Mouse (Mus musculus): Measurements from ENCODE around the gene Ubr4. TPM values are rescaled to one million over a fixed set of nuclear protein-coding genes. Genes with fewer than 3 reads are reported as not detected.
A peak's percentile ranks its signal among the peaks of the same experiment; 100 is the strongest.

The Ubr4 gene
- polyA plus RNA-seq, 1 experiment from 2014 or later, result 80.1 TPM

GRCm38 (mm10) chr4:139334631-139335295 lies 17.6 kb upstream of the Ubr4 start:
- no peak for ATAC-seq (ENCODE audit: low FRiP score)
- 71% methylated on average over 7 of the region's 9 CpGs for WGBS

GRCm38 (mm10) chr4:139335507-139335906 lies 16.9 kb upstream of the Ubr4 start:
- Histone ChIP-seq H3K9ac (no peak overlapping the region), H3K27me3 (peaks cover 27% of the 10 kb centered on the region), H3K4me1 (no peaks in the 10 kb centered on the region), H3K27ac (no peak overlapping the region), H3K36me3 (no peaks in the 10 kb centered on the region), H3K4me3 (no peak overlapping the region), H3K4me2 (replicated peaks) (no peak overlapping the region), H3K9me3 (replicated peaks) (no peaks in the 10 kb centered on the region)
- ATAC-seq (ENCODE audit: low FRiP score), result no peak
- WGBS, result 68% methylated on average over 7 of the region's 7 CpGs

More at GRCm38 (mm10) chr4:139334631-139335295, 17.6 kb upstream of the Ubr4 start:
- H3K4me1 ChIP-seq, result no peaks in the 10 kb centered on the region
- H3K4me2 ChIP-seq (replicated peaks), result no peak overlapping the region
- H3K9ac ChIP-seq, result no peak overlapping the region
- no peaks in the 10 kb centered on the region for H3K36me3 ChIP-seq
- H3K27ac ChIP-seq, result no peak overlapping the region
- peaks cover 27% of the 10 kb centered on the region for H3K27me3 ChIP-seq
- no peaks in the 10 kb centered on the region for H3K9me3 ChIP-seq (replicated peaks)
- H3K4me3 ChIP-seq, result no peak overlapping the region

DNA sequence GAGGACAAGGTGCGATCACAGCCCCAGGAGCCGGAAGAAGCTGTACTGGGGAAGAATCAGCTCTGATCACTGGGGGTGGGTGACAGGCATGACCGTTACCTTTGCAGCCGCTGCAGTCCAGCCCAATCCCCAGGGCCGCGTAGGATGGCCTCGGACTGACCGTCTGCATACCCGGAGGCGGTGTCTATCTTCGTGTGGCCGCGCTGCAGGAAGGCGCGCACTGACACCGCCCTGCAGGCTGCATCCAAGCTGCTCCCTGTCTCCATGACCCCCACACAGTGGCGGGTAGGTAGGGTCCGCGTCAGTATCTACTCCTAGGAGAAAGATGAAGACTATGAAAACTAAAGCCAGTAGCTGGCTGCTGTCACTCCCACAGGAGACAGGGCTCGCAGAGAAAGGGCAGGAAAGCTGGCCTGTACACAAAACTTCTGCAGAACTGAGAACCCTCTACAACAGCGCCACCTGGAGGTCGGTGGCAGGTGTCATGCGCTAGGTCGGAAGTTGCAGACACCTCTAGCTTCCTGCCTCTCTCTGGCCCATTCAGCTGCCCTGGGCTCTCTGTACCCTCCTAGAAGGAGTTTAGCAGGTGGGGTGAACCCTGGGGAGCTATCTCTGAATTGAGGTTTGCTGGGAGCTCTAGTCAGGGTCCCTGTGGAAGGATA lies 15.5 kb upstream of the Ubr4 start:
- Histone ChIP-seq H3K4me3 (no peak overlapping the region), H3K9me3 (replicated peaks) (no peaks in the 10 kb centered on the region), H3K4me1 (no peaks in the 10 kb centered on the region), H3K4me2 (replicated peaks) (peak overlapping the region; percentile 33), H3K9ac (peak overlapping the region; percentile 39; the same call in 1 of the 2 replicates), H3K27me3 (peaks cover 27% of the 10 kb centered on the region), H3K36me3 (no peaks in the 10 kb centered on the region), H3K27ac (no peak overlapping the region)
- 25% methylated on average over 24 of the region's 24 CpGs for WGBS
- no peak for ATAC-seq (ENCODE audit: low FRiP score)

GRCm38 (mm10) chr4:139338145-139338544 lies 14.3 kb upstream of the Ubr4 start:
- ATAC-seq (ENCODE audit: low FRiP score), result no peak

DNA sequence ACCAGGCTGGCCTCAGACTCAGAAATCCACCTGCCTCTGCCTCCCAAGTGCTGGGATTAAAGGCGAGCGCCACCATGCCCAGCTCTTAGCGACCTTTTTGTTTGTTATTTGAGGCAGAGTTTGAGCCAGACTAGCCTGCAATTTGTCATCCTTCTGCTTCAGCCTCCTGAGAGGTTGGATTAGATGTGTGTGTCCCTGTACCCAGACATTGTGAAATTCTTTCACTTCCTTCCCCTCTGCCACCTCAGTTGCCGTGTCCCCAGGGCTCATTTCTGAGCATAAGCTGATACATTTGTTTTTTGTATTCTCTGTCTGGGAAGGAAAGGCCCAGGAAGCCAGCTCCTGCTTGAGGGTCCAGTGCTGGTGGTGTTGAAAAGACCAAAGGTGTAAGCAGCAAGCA lies 11.6 kb upstream of the Ubr4 start:
- H3K9ac ChIP-seq, result no peak overlapping the region
- H3K9me3 ChIP-seq (replicated peaks), result no peaks in the 10 kb centered on the region
- H3K36me3 ChIP-seq, result peaks cover 6% of the 10 kb centered on the region
- no peak for ATAC-seq (ENCODE audit: low FRiP score)
- H3K4me2 ChIP-seq (replicated peaks), result no peak overlapping the region
- H3K4me1 ChIP-seq, result no peaks in the 10 kb centered on the region
- 87% methylated on average over 4 of the region's 4 CpGs for WGBS
- H3K27me3 ChIP-seq, result peaks cover 19% of the 10 kb centered on the region
- H3K4me3 ChIP-seq, result no peak overlapping the region
- H3K27ac ChIP-seq, result no peak overlapping the region

More at GRCm38 (mm10) chr4:139338145-139338544, 14.3 kb upstream of the Ubr4 start:
- no peak overlapping the region for H3K4me2 ChIP-seq (replicated peaks)
- H3K36me3 ChIP-seq, result no peaks in the 10 kb centered on the region
- WGBS, result 56% methylated on average over 33 of the region's 33 CpGs
- H3K9ac ChIP-seq, result no peak overlapping the region
- no peaks in the 10 kb centered on the region for H3K4me1 ChIP-seq
- H3K27me3 ChIP-seq, result peaks cover 24% of the 10 kb centered on the region
- H3K27ac ChIP-seq, result no peak overlapping the region
- no peaks in the 10 kb centered on the region for H3K9me3 ChIP-seq (replicated peaks)
- no peak overlapping the region for H3K4me3 ChIP-seq

GRCm38 (mm10) chr4:139341556-139342233 lies 10.7 kb upstream of the Ubr4 start:
- Histone ChIP-seq H3K4me1 (no peaks in the 10 kb centered on the region), H3K9ac (no peak overlapping the region), H3K27me3 (peaks cover 16% of the 10 kb centered on the region), H3K27ac (no peak overlapping the region), H3K36me3 (peaks cover 14% of the 10 kb centered on the region), H3K4me2 (replicated peaks) (no peak overlapping the region), H3K4me3 (no peak overlapping the region), H3K9me3 (replicated peaks) (no peaks in the 10 kb centered on the region)
- 79% methylated on average over 7 of the region's 7 CpGs for WGBS
- ATAC-seq (ENCODE audit: low FRiP score), result no peak

DNA sequence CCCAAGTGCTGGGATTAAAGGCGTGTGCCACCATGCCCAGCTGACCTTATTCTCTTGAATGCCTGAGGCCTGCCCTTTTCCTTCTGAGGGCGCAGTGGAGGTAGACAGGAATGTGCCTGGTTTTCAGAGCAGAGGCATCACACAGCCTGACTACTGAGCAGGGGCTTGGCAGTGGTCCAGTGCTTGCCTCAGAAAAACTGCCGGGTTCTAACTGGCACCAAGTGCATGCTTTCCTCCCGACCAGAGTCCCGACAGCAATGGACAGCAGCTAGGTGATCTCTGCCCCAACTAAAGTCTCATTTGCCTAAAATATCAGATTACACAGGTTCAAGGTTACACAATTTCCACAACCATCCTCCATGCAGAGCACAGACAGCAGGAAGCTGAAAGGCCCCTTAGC lies 8.7 kb upstream of the Ubr4 start:
- H3K4me3 ChIP-seq, result no peak overlapping the region
- no peak for ATAC-seq (ENCODE audit: low FRiP score)
- WGBS, result 80% methylated on average over 5 of the region's 5 CpGs
- peaks cover 33% of the 10 kb centered on the region for H3K36me3 ChIP-seq
- no peak overlapping the region for H3K4me2 ChIP-seq (replicated peaks)
- H3K27ac ChIP-seq, result no peak overlapping the region
- no peaks in the 10 kb centered on the region for H3K27me3 ChIP-seq
- H3K4me1 ChIP-seq, result no peaks in the 10 kb centered on the region
- no peak overlapping the region for H3K9ac ChIP-seq
- no peaks in the 10 kb centered on the region for H3K9me3 ChIP-seq (replicated peaks)

GRCm38 (mm10) chr4:139345416-139346019 lies 6.9 kb upstream of the Ubr4 start:
- Histone ChIP-seq H3K4me2 (replicated peaks) (no peak overlapping the region), H3K9me3 (replicated peaks) (no peaks in the 10 kb centered on the region), H3K9ac (no peak overlapping the region), H3K27me3 (no peaks in the 10 kb centered on the region), H3K36me3 (peaks cover 46% of the 10 kb centered on the region), H3K27ac (no peak overlapping the region), H3K4me1 (peaks cover 2% of the 10 kb centered on the region), H3K4me3 (no peak overlapping the region)
- ATAC-seq (ENCODE audit: low FRiP score), result no peak
- 74% methylated on average over 23 of the region's 23 CpGs for WGBS

- peaks cover 22% of the 10 kb centered on the region for H3K4me1 ChIP-seq
- WGBS, result under 1% methylated on average over 7 of the region's 7 CpGs
- H3K9me3 ChIP-seq (replicated peaks), result no peaks in the 10 kb centered on the region
Measured at GRCm38 (mm10) chr4:139352832-139353231, 423 bp downstream of the Ubr4 start.

GRCm38 (mm10) chr4:139357211-139357610 lies 4.8 kb downstream of the Ubr4 start:
- Histone ChIP-seq H3K27me3 (no peaks in the 10 kb centered on the region), H3K4me3 (no peak overlapping the region), H3K9ac (no peak overlapping the region), H3K36me3 (peaks cover 78% of the 10 kb centered on the region), H3K4me1 (peaks cover 9% of the 10 kb centered on the region), H3K9me3 (replicated peaks) (no peaks in the 10 kb centered on the region), H3K4me2 (replicated peaks) (no peak overlapping the region), H3K27ac (no peak overlapping the region)
- 89% methylated on average over 3 of the region's 3 CpGs for WGBS
- ATAC-seq (ENCODE audit: low FRiP score), result no peak

More at GRCm38 (mm10) chr4:139352832-139353231, 423 bp downstream of the Ubr4 start:
- peak overlapping the region; percentile 81 for H3K9ac ChIP-seq
- peak overlapping the region; percentile 83 for H3K4me3 ChIP-seq
- H3K27ac ChIP-seq, result peak overlapping the region; percentile 97; the same call in 1 of the 2 replicates
- no peaks in the 10 kb centered on the region for H3K27me3 ChIP-seq
- peak overlapping the region; percentile 87 for H3K4me2 ChIP-seq (replicated peaks)
- peaks cover 57% of the 10 kb centered on the region for H3K36me3 ChIP-seq
- ATAC-seq (ENCODE audit: low FRiP score), result peak; percentile 49

- Histone ChIP-seq H3K4me3 (no peak overlapping the region), H3K9me3 (replicated peaks) (no peaks in the 10 kb centered on the region), H3K27ac (no peak overlapping the region), H3K27me3 (no peaks in the 10 kb centered on the region), H3K9ac (no peak overlapping the region), H3K4me2 (replicated peaks) (no peak overlapping the region), H3K36me3 (peaks cover 96% of the 10 kb centered on the region), H3K4me1 (no peaks in the 10 kb centered on the region)
- no peak for ATAC-seq (ENCODE audit: low FRiP score)
- 92% methylated on average over 11 of the region's 11 CpGs for WGBS
Measured at GRCm38 (mm10) chr4:139360761-139361548, 8.5 kb downstream of the Ubr4 start.

Measured in hindbrain, embryonic 12.5 days (tissue).